Mouse (Mus musculus) myocyte (in vitro differentiated cells): ENCODE results near the gene Map2k2.

ENCODE experiments used
- E2F4 ChIP-seq: IDR thresholded peaks from one replicate; pipeline ENCODE4 v1.6.1; 2011; ENCODE audit warnings: mild to moderate bottlenecking, control low read depth, moderate library complexity; ENCODE audit not compliant: insufficient read depth
- MAX ChIP-seq: IDR thresholded peaks from one replicate; pipeline ENCODE4 v1.6.1; 2011; ENCODE audit warnings: low read depth, mild to moderate bottlenecking, control low read depth
- MYOD1 ChIP-seq, 3 experiments: IDR thresholded peaks; one replicate each; pipeline ENCODE4 v1.6.1; 2011; ENCODE audit warnings: control low read depth in 2 of 3, low read depth in 2 of 3, mild to moderate bottlenecking in 2 of 3, moderate library complexity in 1 of 3; ENCODE audit not compliant: insufficient read length in 2 of 3, control insufficient read depth in 1 of 3
- MYOG ChIP-seq, 3 experiments: IDR thresholded peaks; one replicate each; pipeline ENCODE4 v1.6.1; 2011; ENCODE audit warnings: control low read depth in 2 of 3, low read depth in 2 of 3, mild to moderate bottlenecking in 2 of 3; ENCODE audit not compliant: insufficient read length in 2 of 3, control insufficient read depth in 1 of 3, insufficient read depth in 1 of 3
- POLR2A ChIP-seq: IDR thresholded peaks from one replicate; pipeline ENCODE4 v1.6.1; 2011; ENCODE audit warnings: low read depth, mild to moderate bottlenecking, control low read depth, moderate library complexity; ENCODE audit not compliant: insufficient read length
- POLR2AphosphoS2 ChIP-seq: IDR thresholded peaks from one replicate; pipeline ENCODE4 v1.6.1; 2011; ENCODE audit warnings: low read depth, control low read depth; ENCODE audit not compliant: insufficient read length
- REST ChIP-seq: IDR thresholded peaks from one replicate; pipeline ENCODE4 v1.6.1; 2011; ENCODE audit warnings: mild to moderate bottlenecking, control low read depth, moderate library complexity; ENCODE audit not compliant: insufficient read depth, insufficient read length
- SRF ChIP-seq: IDR thresholded peaks from one replicate; pipeline ENCODE4 v1.6.1; 2011; ENCODE audit warnings: low read depth; ENCODE audit not compliant: control insufficient read depth, insufficient read length
- TCF12 ChIP-seq: IDR thresholded peaks from one replicate; pipeline ENCODE4 v1.6.1; 2011; ENCODE audit warnings: mild to moderate bottlenecking, control low read depth; ENCODE audit not compliant: poor library complexity, insufficient read depth, severe bottlenecking
- TCF3 ChIP-seq: IDR thresholded peaks from one replicate; pipeline ENCODE4 v1.6.1; 2011; ENCODE audit warnings: low read depth, control low read depth; ENCODE audit not compliant: insufficient read length
- USF1 ChIP-seq: IDR thresholded peaks from one replicate; pipeline ENCODE4 v1.6.1; 2011; ENCODE audit warnings: low read depth, mild to moderate bottlenecking, control low read depth, moderate library complexity

- TF ChIP-seq POLR2A: no peak
- no peak for TF ChIP-seq POLR2AphosphoS2
- TF ChIP-seq MYOG (IDR thresholded peaks at IDR 0.05; ENCODE audit: control insufficient read depth in 1 of 3, insufficient read depth in 1 of 3, insufficient read length in 2 of 3, low read depth in 2 of 3): peak in 1 of 3 experiments; percentile 2
- no peak for TF ChIP-seq E2F4
- TF ChIP-seq MAX: no peak
- no peak for TF ChIP-seq SRF
- TF ChIP-seq TCF3: no peak
- no peak for TF ChIP-seq REST
- TF ChIP-seq USF1: no peak
- TF ChIP-seq MYOD1 (IDR thresholded peaks at IDR 0.05; ENCODE audit: control insufficient read depth in 1 of 3, insufficient read length in 2 of 3, low read depth in 2 of 3): no peak
- TF ChIP-seq TCF12: no peak
These were observed 27.8 kb upstream of the Map2k2 start for GRCm38 (mm10) chr10:81077916-81078315.
